Mouse (Mus musculus): ENCODE measurements around the gene Coro2b.

The Coro2b gene

GRCm38 (mm10) chr9:62540166-62540565, 3.3 kb upstream of the Coro2b start:
- DNase-seq (ENCODE audit: low read depth, low spot score), result no peak

GRCm38 (mm10) chr9:62539251-62539711, 2.4 kb upstream of the Coro2b start:
- no peak for DNase-seq (ENCODE audit: low read depth, low spot score)

GRCm38 (mm10) chr9:62537941-62538340, 1.1 kb upstream of the Coro2b start:
- no peak for DNase-seq (ENCODE audit: low read depth, low spot score)

GRCm38 (mm10) chr9:62536119-62536654, 657 bp downstream of the Coro2b start:
- DNase-seq (ENCODE audit: low read depth, low spot score), result no peak

GRCm38 (mm10) chr9:62535566-62535965, 1.3 kb downstream of the Coro2b start:
- DNase-seq (ENCODE audit: low read depth, low spot score), result no peak

GRCm38 (mm10) chr9:62534691-62535090, 2.2 kb downstream of the Coro2b start:
- DNase-seq (ENCODE audit: low read depth, low spot score), result no peak

GRCm38 (mm10) chr9:62534158-62534557, 2.7 kb downstream of the Coro2b start:
- no peak for DNase-seq (ENCODE audit: low read depth, low spot score)

GRCm38 (mm10) chr9:62532876-62533275, 4.0 kb downstream of the Coro2b start:
- no peak for DNase-seq (ENCODE audit: low read depth, low spot score)

- no peak for DNase-seq (ENCODE audit: low read depth, low spot score)
These were observed 5.2 kb downstream of the Coro2b start for GRCm38 (mm10) chr9:62531459-62532275.

- no peak for DNase-seq (ENCODE audit: low read depth, low spot score)
These were observed 8.3 kb downstream of the Coro2b start for GRCm38 (mm10) chr9:62528527-62528926.

- no peak for DNase-seq (ENCODE audit: low read depth, low spot score)
These were observed 10.0 kb downstream of the Coro2b start for GRCm38 (mm10) chr9:62526858-62527257.

- DNase-seq (ENCODE audit: low read depth, low spot score), result no peak
These were observed 10.4 kb downstream of the Coro2b start for GRCm38 (mm10) chr9:62526451-62526850.

- DNase-seq (ENCODE audit: low read depth, low spot score), result no peak
These were observed 12.0 kb downstream of the Coro2b start for GRCm38 (mm10) chr9:62524761-62525308.

GRCm38 (mm10) chr9:62522791-62523471, 13.9 kb downstream of the Coro2b start:
- no peak for DNase-seq (ENCODE audit: low read depth, low spot score)

- DNase-seq (ENCODE audit: low read depth, low spot score), result no peak
These were observed 14.6 kb downstream of the Coro2b start for GRCm38 (mm10) chr9:62522211-62522610.

- DNase-seq (ENCODE audit: low read depth, low spot score), result no peak
These were observed 15.3 kb downstream of the Coro2b start for GRCm38 (mm10) chr9:62521541-62521940.

GRCm38 (mm10) chr9:62520933-62521332, 15.9 kb downstream of the Coro2b start:
- DNase-seq (ENCODE audit: low read depth, low spot score), result no peak

GRCm38 (mm10) chr9:62519787-62520503, 16.9 kb downstream of the Coro2b start:
- DNase-seq (ENCODE audit: low read depth, low spot score), result no peak

- DNase-seq (ENCODE audit: low read depth, low spot score), result no peak
These were observed 17.5 kb downstream of the Coro2b start for GRCm38 (mm10) chr9:62519334-62519733.

- DNase-seq (ENCODE audit: low read depth, low spot score), result no peak
These were observed 18.3 kb downstream of the Coro2b start for GRCm38 (mm10) chr9:62518572-62518971.

- no peak for DNase-seq (ENCODE audit: low read depth, low spot score)
These were observed 19.5 kb downstream of the Coro2b start for GRCm38 (mm10) chr9:62517112-62517957.
